Mouse (Mus musculus) lung, postnatal 4 days (tissue): ENCODE measurements around the gene Rnf4.

Experiments used
- DNase-seq, 2 experiments: peaks; one replicate each; pipeline ENCODE4 v3.0.0; 2021

Gene Rnf4

GRCm38 (mm10) chr5:34336097-34336774 is at the start of gene Rnf4:
TSS of gene Rnf4 (plus strand) at chr5:34336289.
- peak; percentile 98 for DNase-seq

- no peak for DNase-seq
Measured at GRCm38 (mm10) chr5:34286516-34286915, 49.6 kb upstream of the Rnf4 start.

GRCm38 (mm10) chr5:34287001-34287837 is 48.9 kb upstream of the Rnf4 start:
- no peak for DNase-seq

GRCm38 (mm10) chr5:34287838-34288145 is 48.3 kb upstream of the Rnf4 start:
- no peak for DNase-seq

- peak; percentile 69 to 82 for DNase-seq
Measured at GRCm38 (mm10) chr5:34288154-34288716, 47.9 kb upstream of the Rnf4 start, which contains the start of the genes Zfyve28 and Cfap99. TSS of gene Zfyve28 (minus strand) at chr5:34288449. TSS of gene Cfap99 (plus strand) at chr5:34288600.

GRCm38 (mm10) chr5:34289286-34289685 is 46.8 kb upstream of the Rnf4 start:
- DNase-seq = no peak

GRCm38 (mm10) chr5:34293363-34293762 is 42.7 kb upstream of the Rnf4 start:
- no peak for DNase-seq

- no peak for DNase-seq
Measured at GRCm38 (mm10) chr5:34294696-34295095, 41.4 kb upstream of the Rnf4 start.

GRCm38 (mm10) chr5:34295141-34295540 is 40.9 kb upstream of the Rnf4 start:
- DNase-seq = no peak

GRCm38 (mm10) chr5:34298061-34298460 is 38.0 kb upstream of the Rnf4 start:
- no peak for DNase-seq

- DNase-seq = no peak
Measured at GRCm38 (mm10) chr5:34298937-34299535, 37.1 kb upstream of the Rnf4 start.

GRCm38 (mm10) chr5:34302377-34302776 is 33.7 kb upstream of the Rnf4 start:
- no peak for DNase-seq

- DNase-seq = no peak
Measured at GRCm38 (mm10) chr5:34309016-34309415, 27.1 kb upstream of the Rnf4 start.

GRCm38 (mm10) chr5:34319491-34320034 is 16.5 kb upstream of the Rnf4 start:
- DNase-seq = no peak

- DNase-seq = no peak
Measured at GRCm38 (mm10) chr5:34321236-34321635, 14.9 kb upstream of the Rnf4 start.

- DNase-seq = no peak
Measured at GRCm38 (mm10) chr5:34325286-34325685, 10.8 kb upstream of the Rnf4 start.

- DNase-seq = peak in 1 of 2 experiments; percentile 18
Measured at GRCm38 (mm10) chr5:34326249-34326691, 9.8 kb upstream of the Rnf4 start.

- peak; percentile 38 to 41 for DNase-seq
Measured at GRCm38 (mm10) chr5:34326875-34327576, 9.1 kb upstream of the Rnf4 start.

- no peak for DNase-seq
Measured at GRCm38 (mm10) chr5:34330136-34330535, 6.0 kb upstream of the Rnf4 start.

GRCm38 (mm10) chr5:34334081-34334480 is 2.0 kb upstream of the Rnf4 start:
- DNase-seq = no peak

- no peak for DNase-seq
Measured at GRCm38 (mm10) chr5:34335539-34336096, 471 bp upstream of the Rnf4 start.
